Comparison of ENCODE assay signal across 11 mouse cellular contexts in genomic region chr17:51807429-51807828, GRCm38 (mm10). TPM values are rescaled to one million over a fixed set of nuclear protein-coding genes. Genes with fewer than 3 reads are reported as not detected.
DNase-seq lines count a peak whose midpoint lies in the region; ATAC-seq and TF ChIP-seq lines count a peak whose summit lies in the region.
"Had no signal": no experiment of that assay in that cellular context is flagged by ENCODE, and none has a peak within 500 bp of the region (broad histone marks: within the 10 kb centered on the region; RNA-seq: fewer than 3 reads in every experiment).

No protein-coding gene starts in this region.

- TF ChIP-seq POLR2A in spleen, adult 2 months (IDR thresholded peaks at IDR 0.05; ENCODE audit: low read depth, low read length), result no peak

- no peaks in the 10 kb centered on the region for H3K9me3 ChIP-seq in hindbrain, embryonic 13.5 days
- H3K9me3 ChIP-seq in hindbrain, embryonic 11.5 days (ENCODE audit: control insufficient read depth, low read length), result no peaks in the 10 kb centered on the region
- H3K9me3 ChIP-seq in heart, embryonic 14.5 days (ENCODE audit: control insufficient read depth, low read length), result no peaks in the 10 kb centered on the region
- H3K9me3 ChIP-seq: liver, embryonic 15.5 days had no signal

- no peaks in the 10 kb centered on the region for H3K27me3 ChIP-seq in hindbrain, embryonic 13.5 days
- no peaks in the 10 kb centered on the region for H3K27me3 ChIP-seq in hindbrain, embryonic 11.5 days (ENCODE audit: control insufficient read depth, insufficient read depth, low read length)
- H3K27me3 ChIP-seq in spleen, adult 2 months (ENCODE audit: control insufficient read depth, insufficient read depth, low read length), result no peaks in the 10 kb centered on the region
- no peaks in the 10 kb centered on the region for H3K27me3 ChIP-seq in heart, embryonic 14.5 days (ENCODE audit: control insufficient read depth, insufficient read depth, low read length)

- peak overlapping the region; percentile 43; the same call in 1 of the 2 replicates for H3K9ac ChIP-seq in hindbrain, embryonic 13.5 days
- no peak overlapping the region for H3K9ac ChIP-seq in hindbrain, embryonic 11.5 days (ENCODE audit: low read depth, low read length)
- H3K9ac ChIP-seq in heart, embryonic 14.5 days (ENCODE audit: low read length), result peak overlapping the region; percentile 51
- H3K9ac ChIP-seq: liver, embryonic 15.5 days had no signal

- DNase-seq in hindbrain, embryonic 11.5 days (ENCODE audit: low spot score), result no peak
- no peak for DNase-seq in spleen, adult 2 months (ENCODE audit: low read depth in 1 of 2, low spot score in 2 of 2)
- DNase-seq in spleen, postnatal 36 days (ENCODE audit: low spot score in 2 of 2), result no peak
- DNase-seq in yolk sac, embryonic 10.5 days (ENCODE audit: low spot score), result peak; percentile 28
- DNase-seq in urinary bladder, postnatal 4 days (ENCODE audit: low spot score in 2 of 2), result no peak
- DNase-seq: adrenal gland, postnatal 36 days; cerebellum, adult 11-12 months; kidney, postnatal 25 days had no signal

- no peak for TF ChIP-seq CTCF in spleen, adult 2 months (IDR thresholded peaks at IDR 0.05; ENCODE audit: extremely low read depth, insufficient read depth, insufficient read length, insufficient replicate concordance)

- H3K4me1 ChIP-seq in hindbrain, embryonic 13.5 days (replicated peaks), result peaks cover 62% of the 10 kb centered on the region
- no peaks in the 10 kb centered on the region for H3K4me1 ChIP-seq in hindbrain, embryonic 11.5 days (replicated peaks; ENCODE audit: control insufficient read depth, insufficient read depth, low read length)
- H3K4me1 ChIP-seq in spleen, adult 2 months (ENCODE audit: control insufficient read depth, insufficient read depth, insufficient read length), result peaks cover 2% of the 10 kb centered on the region; the same call in 1 of the 2 replicates
- peaks cover 3 to 16% of the 10 kb centered on the region in 2 experiments for H3K4me1 ChIP-seq in heart, embryonic 14.5 days (ENCODE audit: control insufficient read depth in 2 of 2, insufficient read depth in 2 of 2, low read length in 2 of 2)

- no peak overlapping the region for H3K4me3 ChIP-seq in hindbrain, embryonic 13.5 days
- H3K4me3 ChIP-seq in hindbrain, embryonic 11.5 days (ENCODE audit: low read depth, low read length), result no peak overlapping the region
- no peak overlapping the region for H3K4me3 ChIP-seq in spleen, adult 2 months (ENCODE audit: extremely low read depth, insufficient read depth, insufficient read length)
- H3K4me3 ChIP-seq in heart, embryonic 14.5 days (ENCODE audit: control insufficient read depth in 1 of 2, insufficient read depth in 1 of 2, low read depth in 1 of 2, low read length in 2 of 2), result no peak overlapping the region
- H3K4me3 ChIP-seq: liver, embryonic 15.5 days had no signal

- ATAC-seq in hindbrain, embryonic 13.5 days (ENCODE audit: low FRiP score), result no peak
- ATAC-seq in hindbrain, embryonic 11.5 days (ENCODE audit: low FRiP score), result no peak
- ATAC-seq in heart, embryonic 14.5 days (ENCODE audit: insufficient number of reproducible peaks, insufficient read depth, low FRiP score, low read depth), result peak; percentile 83

- H3K4me2 ChIP-seq in hindbrain, embryonic 13.5 days, result no peak overlapping the region
- H3K4me2 ChIP-seq in hindbrain, embryonic 11.5 days (replicated peaks; ENCODE audit: low read depth, low read length), result no peak overlapping the region
- peak overlapping the region; percentile 48 for H3K4me2 ChIP-seq in heart, embryonic 14.5 days (ENCODE audit: low read length)
- H3K4me2 ChIP-seq: liver, embryonic 15.5 days had no signal

- H3K36me3 ChIP-seq in hindbrain, embryonic 13.5 days, result peaks cover 14% of the 10 kb centered on the region
- 0 out of 2 replicates have a peak, but pooled peaks cover 5% of the 10 kb centered on the region for H3K36me3 ChIP-seq in hindbrain, embryonic 11.5 days (ENCODE audit: control insufficient read depth, insufficient read depth, low read length)
- peaks cover 28% of the 10 kb centered on the region for H3K36me3 ChIP-seq in spleen, adult 2 months (ENCODE audit: control insufficient read depth, insufficient read depth, low read length)
- peaks cover 32% of the 10 kb centered on the region for H3K36me3 ChIP-seq in heart, embryonic 14.5 days (ENCODE audit: control insufficient read depth, insufficient read depth, low read length)
- H3K36me3 ChIP-seq: liver, embryonic 15.5 days had no signal

- 58% methylated on average over 5 of the region's 5 CpGs for WGBS in hindbrain, embryonic 13.5 days
- WGBS in hindbrain, embryonic 11.5 days, result 82% methylated on average over 5 of the region's 5 CpGs
- 82% methylated on average over 5 of the region's 5 CpGs for WGBS in spleen, adult 2 months
- 18% methylated on average over 5 of the region's 5 CpGs for WGBS in heart, embryonic 14.5 days

- no peak overlapping the region for H3K27ac ChIP-seq in hindbrain, embryonic 13.5 days
- H3K27ac ChIP-seq in hindbrain, embryonic 11.5 days (ENCODE audit: low read depth, low read length), result no peak overlapping the region
- peak overlapping the region; percentile 33; the same call in 1 of the 2 replicates for H3K27ac ChIP-seq in spleen, adult 2 months (ENCODE audit: insufficient read depth, low read length)
- peak overlapping the region; percentile 76 to 77 for H3K27ac ChIP-seq in heart, embryonic 14.5 days (replicated peaks in 1 of 2; ENCODE audit: control insufficient read depth in 1 of 2, insufficient read depth in 1 of 2, low read depth in 2 of 2, low read length in 2 of 2)
- H3K27ac ChIP-seq: liver, embryonic 15.5 days had no signal

RNA-seq across cellular contexts. Expression of gene Satb1, which starts 25.7 kb away (rescaled TPM):
- polyA plus RNA-seq in hindbrain, embryonic 13.5 days (2015; fragmentation: Nextera tagmentation; extraction: Ambion mirVana), result 31.4 and 32.1 TPM in 2 replicates
- 29.5 and 32.0 TPM in 2 replicates for polyA plus RNA-seq in hindbrain, embryonic 11.5 days (2014; fragmentation: Nextera tagmentation; extraction: Ambion mirVana)
- polyA plus RNA-seq in spleen, adult 2 months (2012; rRNA removed), result 43.7 and 46.8 TPM in 2 replicates
- 11.7 and 12.2 TPM in 2 replicates for polyA plus RNA-seq in heart, embryonic 14.5 days (2014; fragmentation: Nextera tagmentation; extraction: Ambion mirVana)

Comparison
In these comparisons a context has a peak if more than half of its experiments do, and no peak if none do; other contexts are left out.
1. H3K27ac ChIP-seq: peak in spleen, adult 2 months (single experiment) and heart, embryonic 14.5 days (2 of 2); none in hindbrain, embryonic 13.5 days (single experiment) and hindbrain, embryonic 11.5 days (single experiment).